Mouse (Mus musculus): Measurements from ENCODE around the gene Cnot11. TPM values are rescaled to one million over a fixed set of nuclear protein-coding genes. Genes with fewer than 3 reads are reported as not detected.
"Not testable (repeated sequence)": the region's sequence is repeated elsewhere in the genome, so short reads cannot be mapped to it uniquely, and the experiment has no call there.

Cnot11 gene
- total RNA-seq, 4 experiments from 2014 or later = 13.3 to 15.1 (median 14.3) TPM

GRCm38 (mm10) chr1:39578446-39578845 lies 43.7 kb downstream of the Cnot11 start:
- DNase-seq (ENCODE audit: low spot score) = no peak

GRCm38 (mm10) chr1:39579139-39579538 lies 44.3 kb downstream of the Cnot11 start:
- DNase-seq (ENCODE audit: low spot score) = peak; percentile 21

- DNase-seq (ENCODE audit: low spot score) = no peak
Measured at GRCm38 (mm10) chr1:39581215-39581614, 46.4 kb downstream of the Cnot11 start.

- DNase-seq (ENCODE audit: low spot score) = no peak
Measured at GRCm38 (mm10) chr1:39583173-39583572, 48.4 kb downstream of the Cnot11 start.

- no peak for DNase-seq (ENCODE audit: low spot score)
Measured at GRCm38 (mm10) chr1:39585416-39585815, 50.6 kb downstream of the Cnot11 start.

- DNase-seq (ENCODE audit: low spot score) = no peak
Measured at GRCm38 (mm10) chr1:39590193-39590592, 55.4 kb downstream of the Cnot11 start.

- DNase-seq (ENCODE audit: low spot score) = not testable (repeated sequence)
Measured at GRCm38 (mm10) chr1:39591557-39591956, 56.8 kb downstream of the Cnot11 start.

- no peak for DNase-seq (ENCODE audit: low spot score)
Measured at GRCm38 (mm10) chr1:39592090-39592489, 57.3 kb downstream of the Cnot11 start.

GRCm38 (mm10) chr1:39593836-39594235 lies 59.0 kb downstream of the Cnot11 start:
- no peak for DNase-seq (ENCODE audit: low spot score)

Other genes starting within 250 kb of the Cnot11 start
- 100 to 1,000 TPM; 470 to 601 (median 547) TPM for gene Rpl31, start 167.2 kb upstream of the Cnot11 start, total RNA-seq (2022)
- 1 to 10 TPM; 5.6 to 8.9 (median 5.8) TPM for gene Tbc1d8, start 56.2 kb upstream of the Cnot11 start, total RNA-seq (2022)
- 1 to 10 TPM; 6.2 to 9.5 (median 7.8) TPM for gene Rnf149, start 42.4 kb downstream of the Cnot11 start, total RNA-seq (2022)
- under 1 TPM in 2 of 4 experiments, not detected in 2; 0.03 to 0.05 TPM for gene Creg2, start 116.5 kb downstream of the Cnot11 start, total RNA-seq (2022)
- gene Rfx8, start 186.0 kb downstream of the Cnot11 start, total RNA-seq (2022) = under 1 TPM; 0.16 to 0.23 (median 0.19) TPM

Measured in heart, adult 8-10 months (tissue).